Mouse (Mus musculus): Measurements from ENCODE around the gene Dip2c.

Dip2c gene

GRCm38 (mm10) chr13:9329307-9329915 lies 53.1 kb downstream of the Dip2c start:
- no peak for DNase-seq (ENCODE audit: low spot score in 2 of 2)

GRCm38 (mm10) chr13:9333187-9333586 lies 56.9 kb downstream of the Dip2c start:
- DNase-seq (ENCODE audit: low spot score in 2 of 2) = no peak

- DNase-seq (ENCODE audit: low spot score in 2 of 2) = no peak
Observed at GRCm38 (mm10) chr13:9340293-9340692, 64.0 kb downstream of the Dip2c start.

- no peak for DNase-seq (ENCODE audit: low spot score in 2 of 2)
Observed at GRCm38 (mm10) chr13:9342696-9343095, 66.4 kb downstream of the Dip2c start.

GRCm38 (mm10) chr13:9347448-9347847 lies 71.1 kb downstream of the Dip2c start:
- DNase-seq (ENCODE audit: low spot score in 2 of 2) = no peak

DNA sequence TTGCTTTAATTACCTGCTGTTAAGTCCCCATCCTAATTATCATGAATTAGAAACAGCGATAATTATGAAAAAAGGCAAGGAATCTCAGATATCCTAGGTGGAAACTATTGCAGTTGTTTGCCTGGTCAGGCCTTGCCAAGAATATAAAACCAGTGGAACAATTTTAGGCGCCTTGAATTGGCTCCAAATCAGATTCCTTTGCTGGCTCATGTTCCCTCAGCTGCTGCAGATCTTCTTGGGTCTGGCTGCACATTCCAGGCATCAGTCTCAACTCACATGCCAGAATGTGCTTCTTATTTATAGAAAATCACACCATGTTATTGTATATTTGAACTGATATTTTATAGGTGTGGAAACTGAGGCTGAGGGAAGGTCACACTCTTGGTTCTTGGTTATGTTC lies 74.3 kb downstream of the Dip2c start:
- DNase-seq (ENCODE audit: low spot score in 2 of 2) = no peak

DNA sequence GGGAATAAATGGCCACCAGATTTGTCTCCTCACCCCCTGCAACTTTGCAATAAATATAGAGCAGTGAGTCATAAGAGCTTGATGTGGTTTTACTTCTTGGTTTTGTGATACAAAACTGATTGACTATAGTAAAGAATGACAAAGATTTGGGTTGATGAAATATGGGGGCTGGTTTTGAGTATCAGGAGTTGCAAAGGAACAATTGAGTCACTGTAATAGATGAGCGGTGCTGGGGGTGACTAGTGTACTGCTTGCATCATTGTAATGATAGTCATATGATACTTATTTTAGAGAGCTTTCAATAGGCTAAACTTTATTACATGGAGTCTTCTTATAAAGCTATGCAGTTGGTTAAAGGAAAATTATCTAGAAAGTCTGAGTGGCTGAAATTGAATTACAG lies 77.6 kb downstream of the Dip2c start:
- DNase-seq (ENCODE audit: low spot score in 2 of 2) = no peak

GRCm38 (mm10) chr13:9355331-9355730 lies 79.0 kb downstream of the Dip2c start:
- no peak for DNase-seq (ENCODE audit: low spot score in 2 of 2)

- no peak for DNase-seq (ENCODE audit: low spot score in 2 of 2)
Observed at GRCm38 (mm10) chr13:9361457-9361856, 85.1 kb downstream of the Dip2c start.

DNA sequence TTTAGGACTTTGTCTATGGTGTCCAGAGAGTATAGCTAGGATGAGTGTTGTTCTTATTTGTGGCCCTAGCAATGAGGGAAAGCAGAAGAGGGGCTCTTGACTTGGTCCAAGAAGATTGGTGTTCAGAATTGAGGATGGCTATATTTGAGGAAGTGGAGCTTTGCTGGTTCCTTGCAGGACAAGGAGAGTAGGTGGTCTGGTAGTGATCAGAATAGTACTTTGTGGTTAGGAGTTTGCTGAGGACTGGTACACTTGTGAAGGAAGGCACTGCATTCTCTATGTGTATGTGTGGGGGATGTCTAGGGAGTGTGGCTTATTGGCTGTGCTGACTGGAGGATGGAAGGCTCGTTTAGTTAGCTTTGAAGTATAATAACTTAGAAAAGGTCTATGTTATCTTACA lies 95.1 kb downstream of the Dip2c start:
- no peak for DNase-seq (ENCODE audit: low spot score in 2 of 2)

GRCm38 (mm10) chr13:9377130-9377529 lies 100.8 kb downstream of the Dip2c start:
- no peak for DNase-seq (ENCODE audit: low spot score in 2 of 2)

- no peak for DNase-seq (ENCODE audit: low spot score in 2 of 2)
Observed at GRCm38 (mm10) chr13:9380740-9381410, 104.5 kb downstream of the Dip2c start.

DNA sequence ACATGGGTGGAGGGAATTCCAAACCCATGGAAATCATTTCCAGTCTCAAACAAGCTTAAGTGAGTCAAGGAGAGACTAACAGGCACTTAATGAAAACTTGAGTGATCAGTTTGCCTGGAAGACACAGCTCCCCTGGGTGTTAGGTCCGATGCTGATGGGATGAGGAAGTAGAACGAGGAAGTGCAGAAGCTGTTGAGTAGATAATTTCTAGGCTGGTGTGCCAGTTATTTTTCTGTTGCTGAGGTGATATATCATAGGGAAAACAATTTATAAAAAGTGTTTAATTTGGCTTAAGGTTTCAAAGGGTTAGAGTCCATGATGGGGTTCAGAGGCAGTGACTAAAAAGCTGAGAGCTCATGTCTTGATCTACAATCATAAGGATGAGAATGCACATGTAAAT lies 111.7 kb downstream of the Dip2c start:
- DNase-seq (ENCODE audit: low spot score in 2 of 2) = no peak

DNA sequence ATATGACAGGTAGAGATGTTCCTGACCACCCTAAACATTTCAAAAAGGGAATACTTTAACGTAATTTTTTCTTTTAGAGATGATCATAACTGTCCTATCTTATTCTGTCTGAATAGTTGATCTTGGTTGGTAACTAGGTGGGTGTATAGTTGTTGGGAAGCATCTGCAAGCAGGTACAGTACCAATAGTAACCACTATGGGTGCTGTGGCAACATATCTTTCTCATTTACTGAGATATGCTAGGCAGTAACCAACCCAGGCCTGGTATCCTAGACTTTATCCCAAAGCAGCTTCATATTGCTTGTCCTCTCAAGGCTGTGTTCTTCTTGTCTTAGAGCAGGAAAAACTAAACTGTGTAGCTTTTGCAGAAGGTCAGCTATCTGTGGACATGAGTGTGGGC lies 113.0 kb downstream of the Dip2c start:
- no peak for DNase-seq (ENCODE audit: low spot score in 2 of 2)

DNA sequence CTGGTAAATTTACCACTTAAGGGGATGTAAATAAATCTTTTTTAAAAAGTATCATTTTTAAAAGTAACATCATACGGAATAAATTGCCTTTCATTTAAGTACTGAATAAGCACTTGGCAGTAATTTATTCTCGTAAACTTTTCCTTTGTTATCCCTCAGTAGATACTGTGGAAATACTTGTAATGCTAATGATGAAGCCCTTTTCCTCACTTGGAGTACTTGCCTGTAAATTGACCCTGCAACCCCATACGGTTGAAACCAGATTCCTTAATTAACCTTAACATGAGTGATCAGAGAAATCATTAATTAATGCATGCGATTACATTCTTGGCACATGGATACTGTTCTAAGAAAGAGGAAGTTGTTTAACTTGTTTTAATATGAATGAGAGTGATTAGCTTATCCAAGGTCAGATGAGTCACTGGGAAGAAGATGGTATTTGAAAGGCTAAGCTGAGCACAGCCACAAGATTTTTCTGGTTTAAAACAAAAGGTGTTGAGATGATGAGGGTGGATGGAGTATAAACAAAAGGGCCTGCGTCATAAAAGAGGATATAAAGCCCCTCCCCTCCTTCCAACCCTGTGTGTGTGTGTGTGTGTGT lies 114.0 kb downstream of the Dip2c start:
- DNase-seq (ENCODE audit: low spot score in 2 of 2) = no peak

DNA sequence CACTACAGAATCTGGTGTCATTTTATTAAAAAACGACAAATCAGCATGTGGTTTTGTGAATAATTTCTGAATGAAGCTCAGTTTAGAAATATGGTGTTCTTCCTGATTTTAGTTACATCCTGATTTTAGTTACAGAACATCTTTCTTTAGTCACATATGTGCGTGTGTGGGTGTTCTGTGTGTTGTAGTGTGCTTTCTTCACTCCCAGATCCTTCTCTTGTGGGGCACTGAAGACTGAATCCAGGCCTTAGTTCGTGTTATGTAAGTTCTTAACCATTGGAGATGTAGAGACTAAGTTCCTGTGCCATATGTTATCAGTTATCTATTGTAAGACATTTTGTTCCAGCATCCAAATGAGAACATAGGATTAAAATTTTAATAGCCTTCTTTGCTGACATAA lies 117.1 kb downstream of the Dip2c start:
- DNase-seq (ENCODE audit: low spot score in 2 of 2) = no peak

- no peak for DNase-seq (ENCODE audit: low spot score in 2 of 2)
Observed at GRCm38 (mm10) chr13:9395286-9395685, 119.0 kb downstream of the Dip2c start.

DNA sequence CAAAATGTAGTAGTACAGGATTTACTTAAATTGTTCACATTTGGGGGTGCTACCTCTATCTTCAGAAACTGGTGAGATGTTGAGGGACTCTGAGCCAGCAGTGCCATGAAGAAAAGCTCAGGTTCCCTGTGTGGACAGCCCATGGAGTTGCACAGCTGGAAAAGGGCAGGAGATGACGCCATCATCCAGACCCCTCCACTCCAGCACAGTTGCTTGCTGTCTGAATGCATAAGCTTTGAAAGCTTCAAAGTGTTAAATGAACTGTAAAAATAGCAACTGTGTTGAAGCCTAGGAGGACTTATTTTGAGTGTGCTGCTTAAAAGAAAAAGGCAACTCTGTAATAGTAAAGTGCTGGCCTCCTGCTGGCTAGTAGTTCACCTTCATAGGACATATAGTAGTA lies 122.5 kb downstream of the Dip2c start:
- DNase-seq (ENCODE audit: low spot score in 2 of 2) = no peak

- peak in 1 of 2 experiments; percentile 8 for DNase-seq (ENCODE audit: low spot score in 2 of 2)
Observed at GRCm38 (mm10) chr13:9405399-9405798, 129.1 kb downstream of the Dip2c start.

DNA sequence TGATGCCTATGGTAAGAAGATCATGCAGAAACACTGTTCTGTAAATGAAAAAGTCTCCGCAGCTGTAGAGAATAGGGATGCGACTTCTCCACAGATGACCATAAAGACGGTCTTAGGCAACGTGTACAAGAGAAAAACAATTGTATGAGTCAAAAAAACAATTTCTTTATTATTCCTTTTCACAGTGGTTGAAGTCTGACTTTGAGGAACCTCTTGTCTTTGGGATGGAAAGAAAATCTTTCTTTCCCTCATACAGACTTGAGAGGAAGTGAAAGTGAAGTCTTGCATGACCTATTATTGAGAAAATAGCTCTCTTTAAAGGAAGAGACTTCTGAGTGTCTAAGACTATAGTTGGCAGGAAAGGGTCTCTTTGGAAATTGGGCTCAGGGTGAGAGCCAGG lies 132.7 kb downstream of the Dip2c start:
- DNase-seq (ENCODE audit: low spot score in 2 of 2) = peak in 1 of 2 experiments; percentile 3

- DNase-seq (ENCODE audit: low spot score in 2 of 2) = no peak
Observed at GRCm38 (mm10) chr13:9418441-9418840, 142.1 kb downstream of the Dip2c start.

- DNase-seq (ENCODE audit: low spot score in 2 of 2) = no peak
Observed at GRCm38 (mm10) chr13:9419213-9419612, 142.9 kb downstream of the Dip2c start.

DNA sequence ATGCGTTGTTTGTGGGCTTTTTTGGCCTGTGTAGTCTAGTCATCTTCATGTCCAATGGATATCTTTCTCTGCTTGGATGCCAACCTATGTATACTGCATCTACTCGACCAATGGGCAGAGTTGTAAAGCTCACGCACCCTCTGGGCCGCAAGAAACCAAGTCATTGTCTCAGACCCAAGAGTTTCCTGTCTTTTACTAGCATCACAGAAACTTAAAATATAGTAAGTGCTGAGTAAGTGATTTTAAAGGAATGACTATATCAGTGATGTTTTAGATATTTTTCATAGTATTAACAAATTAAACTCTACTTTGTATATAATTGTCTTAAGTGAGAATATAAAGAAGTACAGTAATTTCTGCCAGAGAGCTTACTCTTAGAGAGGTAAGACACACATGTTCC lies 145.6 kb downstream of the Dip2c start:
- DNase-seq (ENCODE audit: low spot score in 2 of 2) = no peak
